Mouse (Mus musculus) liver, embryonic 11.5 days (tissue): ENCODE results near the gene Sobp. TPM values are rescaled to one million over a fixed set of nuclear protein-coding genes. Genes with fewer than 3 reads are reported as not detected.
A peak's percentile ranks its signal among the peaks of the same experiment; 100 is the strongest.

Experiments used
- ATAC-seq: fragments of 200-750 bp; cut with Nextera tagmentation; replicated peaks from 2 replicates; pipeline ENCODE4 v1.8.0; 2017; ENCODE audit warnings: moderate number of reproducible peaks, mild to moderate bottlenecking, moderate TSS enrichment, moderate library complexity; ENCODE audit not compliant: low FRiP score
- DNase-seq: peaks from one replicate; pipeline ENCODE4 v3.0.0-alpha.2; 2017; ENCODE audit warnings: low spot score
- H3K27ac ChIP-seq: fragments of 300-500 bp; sonication (generic); 2 replicates; pipeline ENCODE4 v1.5.1; 2014; ENCODE audit warnings: mild to moderate bottlenecking, low read depth, low read length, control low read depth
- H3K27me3 ChIP-seq: fragments of 300-500 bp; sonication (generic); replicated peaks from 2 replicates; pipeline ENCODE4 v1.6.1; 2014; ENCODE audit warnings: low read length, mixed read lengths; ENCODE audit not compliant: control insufficient read depth, insufficient read depth
- H3K36me3 ChIP-seq: fragments of 300-500 bp; sonication (generic); 2 replicates; pipeline ENCODE4 v1.6.1; 2014; ENCODE audit warnings: mild to moderate bottlenecking, low read length, moderate library complexity, mixed read lengths; ENCODE audit not compliant: control insufficient read depth, insufficient read depth
- H3K4me1 ChIP-seq: fragments of 300-500 bp; sonication (generic); replicated peaks from 2 replicates; pipeline ENCODE4 v1.6.1; 2014; ENCODE audit warnings: low read length, mixed read lengths; ENCODE audit not compliant: control insufficient read depth, insufficient read depth
- H3K4me2 ChIP-seq: fragments of 300-500 bp; sonication (generic); 2 replicates; pipeline ENCODE4 v1.6.1; 2014; ENCODE audit warnings: mild to moderate bottlenecking, control low read depth, moderate library complexity
- H3K4me3 ChIP-seq: fragments of 300-500 bp; sonication (generic); 2 replicates; pipeline ENCODE4 v1.5.1; 2014; ENCODE audit warnings: low read depth, low read length, control low read depth
- H3K9ac ChIP-seq: fragments of 300-500 bp; sonication (generic); 2 replicates; pipeline ENCODE4 v1.6.1; 2014; ENCODE audit warnings: low read depth, low read length, control low read depth
- H3K9me3 ChIP-seq: fragments of 300-500 bp; sonication (generic); 2 replicates; pipeline ENCODE4 v1.6.1; 2016; ENCODE audit warnings: low read length, inconsistent platforms, mixed read lengths; ENCODE audit not compliant: control insufficient read depth
- WGBS: fragments of 180-500 bp; shearing (Covaris S2); extraction: QIAGEN DNeasy Blood & Tissue Kit; methylation state at CpG from one replicate; pipeline ENCODE4 v1.1.7; 2014; 5-methylcytosine and 5-hydroxymethylcytosine counted together
- polyA plus RNA-seq: library from polyadenylated mRNA; unstranded; fragments of >200 nt; fragmentation: Nextera tagmentation; extraction: Ambion mirVana; gene quantifications from 2 replicates; pipeline ENCODE4 v1.2.1, GENCODE M21; 2014

Sobp gene
- polyA plus RNA-seq, 1 experiment from 2014 or later = 0.45 TPM

GRCm38 (mm10) chr10:42999324-42999723, 175.0 kb downstream of the Sobp start:
- H3K27me3 ChIP-seq = peaks cover 13% of the 10 kb centered on the region
- H3K9me3 ChIP-seq = no peaks in the 10 kb centered on the region
- ATAC-seq = no peak
- 85% methylated on average over 10 of the region's 10 CpGs for WGBS
- no peak overlapping the region for H3K4me2 ChIP-seq
- H3K4me3 ChIP-seq = no peak overlapping the region
- no peak overlapping the region for H3K9ac ChIP-seq
- no peak overlapping the region for H3K27ac ChIP-seq
- DNase-seq = no peak
- H3K4me1 ChIP-seq = 0 out of 2 replicates have a peak, but pooled peaks cover 2% of the 10 kb centered on the region
- no peaks in the 10 kb centered on the region for H3K36me3 ChIP-seq

GRCm38 (mm10) chr10:42997278-42997677, 177.1 kb downstream of the Sobp start:
- DNase-seq (no peak), ATAC-seq (no peak)
- Histone ChIP-seq H3K4me3 (no peak overlapping the region), H3K4me1 (0 out of 2 replicates have a peak, but pooled peaks cover 5% of the 10 kb centered on the region), H3K4me2 (no peak overlapping the region), H3K27ac (no peak overlapping the region), H3K9ac (no peak overlapping the region), H3K36me3 (no peaks in the 10 kb centered on the region), H3K27me3 (peaks cover 19% of the 10 kb centered on the region), H3K9me3 (no peaks in the 10 kb centered on the region)
- WGBS = 70% methylated on average over 2 of the region's 2 CpGs

GRCm38 (mm10) chr10:42995484-42995895, 178.8 kb downstream of the Sobp start:
- Histone ChIP-seq H3K4me2 (no peak overlapping the region), H3K4me1 (0 out of 2 replicates have a peak, but pooled peaks cover 5% of the 10 kb centered on the region), H3K9me3 (no peaks in the 10 kb centered on the region), H3K27ac (no peak overlapping the region), H3K4me3 (no peak overlapping the region), H3K9ac (no peak overlapping the region), H3K27me3 (peaks cover 18% of the 10 kb centered on the region), H3K36me3 (no peaks in the 10 kb centered on the region)
- no peak for ATAC-seq
- no peak for DNase-seq
- WGBS = 36% methylated on average over 13 of the region's 13 CpGs

GRCm38 (mm10) chr10:42994331-42994782, 180.0 kb downstream of the Sobp start:
- no peak for DNase-seq
- Histone ChIP-seq H3K4me1 (0 out of 2 replicates have a peak, but pooled peaks cover 5% of the 10 kb centered on the region), H3K36me3 (no peaks in the 10 kb centered on the region), H3K27ac (no peak overlapping the region), H3K9ac (no peak overlapping the region), H3K4me3 (no peak overlapping the region), H3K9me3 (no peaks in the 10 kb centered on the region), H3K4me2 (peak overlapping the region; percentile 22; the same call in 1 of the 2 replicates), H3K27me3 (peaks cover 18% of the 10 kb centered on the region)
- 27% methylated on average over 13 of the region's 13 CpGs for WGBS
- no peak for ATAC-seq

GRCm38 (mm10) chr10:42991018-42991417, 183.3 kb downstream of the Sobp start:
- Histone ChIP-seq H3K36me3 (no peaks in the 10 kb centered on the region), H3K4me1 (0 out of 2 replicates have a peak, but pooled peaks cover 5% of the 10 kb centered on the region)
- no peak for ATAC-seq

GRCm38 (mm10) chr10:42989910-42990309, 184.4 kb downstream of the Sobp start:
- Histone ChIP-seq H3K9me3 (no peaks in the 10 kb centered on the region), H3K27ac (no peak overlapping the region), H3K4me2 (no peak overlapping the region), H3K36me3 (no peaks in the 10 kb centered on the region), H3K27me3 (peaks cover 16% of the 10 kb centered on the region), H3K9ac (no peak overlapping the region), H3K4me3 (no peak overlapping the region), H3K4me1 (0 out of 2 replicates have a peak, but pooled peaks cover 5% of the 10 kb centered on the region)
- DNase-seq (peak; percentile 65), ATAC-seq (no peak)
- 25% methylated on average over 6 of the region's 6 CpGs for WGBS

More at GRCm38 (mm10) chr10:42991018-42991417, 183.3 kb downstream of the Sobp start:
- no peak overlapping the region for H3K4me2 ChIP-seq
- WGBS = 69% methylated on average over 9 of the region's 9 CpGs
- H3K4me3 ChIP-seq = no peak overlapping the region
- H3K9ac ChIP-seq = no peak overlapping the region
- DNase-seq = no peak
- H3K9me3 ChIP-seq = no peaks in the 10 kb centered on the region
- H3K27ac ChIP-seq = no peak overlapping the region
- peaks cover 21% of the 10 kb centered on the region for H3K27me3 ChIP-seq

- Histone ChIP-seq H3K4me3 (no peak overlapping the region), H3K4me2 (no peak overlapping the region), H3K27me3 (peaks cover 9% of the 10 kb centered on the region; the same call in 1 of the 2 replicates), H3K4me1 (no peaks in the 10 kb centered on the region), H3K27ac (no peak overlapping the region), H3K36me3 (no peaks in the 10 kb centered on the region), H3K9me3 (no peaks in the 10 kb centered on the region), H3K9ac (no peak overlapping the region)
- 52% methylated on average over 15 of the region's 15 CpGs for WGBS
- DNase-seq = no peak
- ATAC-seq = no peak
These were observed 185.7 kb downstream of the Sobp start for GRCm38 (mm10) chr10:42988627-42989026.

- no peak overlapping the region for H3K27ac ChIP-seq
- 22% methylated on average over 6 of the region's 6 CpGs for WGBS
- no peak for DNase-seq
- no peak overlapping the region for H3K9ac ChIP-seq
- H3K9me3 ChIP-seq = no peaks in the 10 kb centered on the region
- no peak overlapping the region for H3K4me3 ChIP-seq
- ATAC-seq = no peak
- 0 out of 2 replicates have a peak, but pooled peaks cover 6% of the 10 kb centered on the region for H3K27me3 ChIP-seq
- no peaks in the 10 kb centered on the region for H3K36me3 ChIP-seq
- no peak overlapping the region for H3K4me2 ChIP-seq
- no peaks in the 10 kb centered on the region for H3K4me1 ChIP-seq
These were observed 186.7 kb downstream of the Sobp start for GRCm38 (mm10) chr10:42987594-42988052.

- no peak for ATAC-seq
- H3K4me3 ChIP-seq = no peak overlapping the region
- WGBS = 69% methylated on average over 4 of the region's 4 CpGs
- no peaks in the 10 kb centered on the region for H3K4me1 ChIP-seq
- H3K27ac ChIP-seq = no peak overlapping the region
- no peak overlapping the region for H3K9ac ChIP-seq
- no peak for DNase-seq
- no peak overlapping the region for H3K4me2 ChIP-seq
- no peaks in the 10 kb centered on the region for H3K36me3 ChIP-seq
- no peaks in the 10 kb centered on the region for H3K9me3 ChIP-seq
- 0 out of 2 replicates have a peak, but pooled peaks cover 5% of the 10 kb centered on the region for H3K27me3 ChIP-seq
These were observed 189.4 kb downstream of the Sobp start for GRCm38 (mm10) chr10:42984886-42985285.
